Mouse (Mus musculus): ENCODE results near the gene Uvrag. TPM values are rescaled to one million over a fixed set of nuclear protein-coding genes. Genes with fewer than 3 reads are reported as not detected.

Uvrag gene
- total and polyA plus RNA-seq, 2 experiments = 12.2 to 18.3 TPM

- peak; percentile 28 for DNase-seq (ENCODE audit: extremely low read depth, low read depth, low spot score)
- Histone ChIP-seq H3K9ac (ENCODE audit: low read depth, low read length) (no peak overlapping the region), H3K4me3 (ENCODE audit: insufficient read depth, low read depth, low read length) (no peak overlapping the region), H3K27ac (replicated peaks; ENCODE audit: insufficient read depth, low read depth, low read length) (no peak overlapping the region), H3K27me3 (ENCODE audit: control insufficient read depth, insufficient read depth, low read length) (no peaks in the 10 kb centered on the region), H3K36me3 (ENCODE audit: control insufficient read depth, insufficient read depth, low read length) (no peaks in the 10 kb centered on the region), H3K79me2 (ENCODE audit: control insufficient read depth, insufficient read depth, low read length) (peaks cover 29% of the 10 kb centered on the region; the same call in 1 of the 2 replicates), H3K4me1 (ENCODE audit: control insufficient read depth, insufficient read depth, low read length) (peaks cover 7% of the 10 kb centered on the region)
- TF ChIP-seq POLR2A (IDR thresholded peaks at IDR 0.05; ENCODE audit: extremely low read depth, insufficient read depth, low read length) = no peak
- TF ChIP-seq CTCF (IDR thresholded peaks at IDR 0.05; ENCODE audit: low read depth, low read length) = no peak
- WGBS = 83% methylated on average over 6 of the region's 6 CpGs
These were observed 42.8 kb upstream of the Uvrag start for GRCm38 (mm10) chr7:99183751-99184150.

GRCm38 (mm10) chr7:99182432-99183172 lies 41.7 kb upstream of the Uvrag start, which contains the start of gene Dgat2:
Dgat2 (minus strand) TSS chr7:99182719.
- H3K27me3 ChIP-seq (ENCODE audit: control insufficient read depth, insufficient read depth, low read length) = no peaks in the 10 kb centered on the region
- TF ChIP-seq POLR2A (IDR thresholded peaks at IDR 0.05; ENCODE audit: extremely low read depth, insufficient read depth, low read length) (peak; percentile 100), CTCF (IDR thresholded peaks at IDR 0.05; ENCODE audit: low read depth, low read length) (no peak)
- no peaks in the 10 kb centered on the region; the same call in 1 of the 2 replicates for H3K36me3 ChIP-seq (ENCODE audit: control insufficient read depth, insufficient read depth, low read length)
- peak within 1 kb of the TSS; percentile 78 for H3K4me3 ChIP-seq (ENCODE audit: insufficient read depth, low read depth, low read length)
- peaks cover 12% of the 10 kb centered on the region for H3K4me1 ChIP-seq (ENCODE audit: control insufficient read depth, insufficient read depth, low read length)
- peak; percentile 92 for DNase-seq (ENCODE audit: extremely low read depth, low read depth, low spot score)
- WGBS = under 1% methylated on average over 63 of the region's 63 CpGs
- peak within 1 kb of the TSS; percentile 83 for H3K27ac ChIP-seq (replicated peaks; ENCODE audit: insufficient read depth, low read depth, low read length)
- H3K79me2 ChIP-seq (ENCODE audit: control insufficient read depth, insufficient read depth, low read length) = peaks cover 33% of the 10 kb centered on the region
- peak within 1 kb of the TSS; percentile 91 for H3K9ac ChIP-seq (ENCODE audit: low read depth, low read length)

GRCm38 (mm10) chr7:99181619-99182431 lies 40.9 kb upstream of the Uvrag start:
- peaks cover 38% of the 10 kb centered on the region for H3K79me2 ChIP-seq (ENCODE audit: control insufficient read depth, insufficient read depth, low read length)
- peak overlapping the region; percentile 78 for H3K27ac ChIP-seq (replicated peaks; ENCODE audit: insufficient read depth, low read depth, low read length)
- peaks cover 19% of the 10 kb centered on the region for H3K4me1 ChIP-seq (ENCODE audit: control insufficient read depth, insufficient read depth, low read length)
- DNase-seq (ENCODE audit: extremely low read depth, low read depth, low spot score) = peak; percentile 70
- peak overlapping the region; percentile 91 for H3K9ac ChIP-seq (ENCODE audit: low read depth, low read length)
- peak overlapping the region; percentile 78 for H3K4me3 ChIP-seq (ENCODE audit: insufficient read depth, low read depth, low read length)
- no peaks in the 10 kb centered on the region for H3K27me3 ChIP-seq (ENCODE audit: control insufficient read depth, insufficient read depth, low read length)
- H3K36me3 ChIP-seq (ENCODE audit: control insufficient read depth, insufficient read depth, low read length) = no peaks in the 10 kb centered on the region; the same call in 1 of the 2 replicates
- 9% methylated on average over 14 of the region's 14 CpGs for WGBS
- TF ChIP-seq CTCF (IDR thresholded peaks at IDR 0.05; ENCODE audit: low read depth, low read length) (no peak), POLR2A (IDR thresholded peaks at IDR 0.05; ENCODE audit: extremely low read depth, insufficient read depth, low read length) (peak; percentile 50; the same call in 1 of the 2 replicates)

GRCm38 (mm10) chr7:99180162-99180561 lies 39.2 kb upstream of the Uvrag start:
- Histone ChIP-seq H3K27me3 (ENCODE audit: control insufficient read depth, insufficient read depth, low read length) (no peaks in the 10 kb centered on the region), H3K4me3 (ENCODE audit: insufficient read depth, low read depth, low read length) (peak overlapping the region; percentile 78)
- 18% methylated on average over 1 of the region's 1 CpGs for WGBS

GRCm38 (mm10) chr7:99179271-99179670 lies 38.3 kb upstream of the Uvrag start:
- peak overlapping the region; percentile 88 for H3K9ac ChIP-seq (ENCODE audit: low read depth, low read length)

More at GRCm38 (mm10) chr7:99180162-99180561, 39.2 kb upstream of the Uvrag start:
- no peak for TF ChIP-seq POLR2A (IDR thresholded peaks at IDR 0.05; ENCODE audit: extremely low read depth, insufficient read depth, low read length)
- no peak for TF ChIP-seq CTCF (IDR thresholded peaks at IDR 0.05; ENCODE audit: low read depth, low read length)
- DNase-seq (ENCODE audit: extremely low read depth, low read depth, low spot score) = peak; percentile 43
- peak overlapping the region; percentile 89 for H3K27ac ChIP-seq (replicated peaks; ENCODE audit: insufficient read depth, low read depth, low read length)
- peaks cover 33% of the 10 kb centered on the region for H3K4me1 ChIP-seq (ENCODE audit: control insufficient read depth, insufficient read depth, low read length)
- peaks cover 7% of the 10 kb centered on the region; the same call in 1 of the 2 replicates for H3K36me3 ChIP-seq (ENCODE audit: control insufficient read depth, insufficient read depth, low read length)
- peaks cover 52% of the 10 kb centered on the region for H3K79me2 ChIP-seq (ENCODE audit: control insufficient read depth, insufficient read depth, low read length)
- H3K9ac ChIP-seq (ENCODE audit: low read depth, low read length) = peak overlapping the region; percentile 88

More at GRCm38 (mm10) chr7:99179271-99179670, 38.3 kb upstream of the Uvrag start:
- peak; percentile 75 for DNase-seq (ENCODE audit: extremely low read depth, low read depth, low spot score)
- WGBS = 32% methylated on average over 9 of the region's 9 CpGs
- Histone ChIP-seq H3K27me3 (ENCODE audit: control insufficient read depth, insufficient read depth, low read length) (no peaks in the 10 kb centered on the region), H3K4me1 (ENCODE audit: control insufficient read depth, insufficient read depth, low read length) (peaks cover 41% of the 10 kb centered on the region), H3K36me3 (ENCODE audit: control insufficient read depth, insufficient read depth, low read length) (peaks cover 7% of the 10 kb centered on the region; the same call in 1 of the 2 replicates), H3K79me2 (ENCODE audit: control insufficient read depth, insufficient read depth, low read length) (peaks cover 55% of the 10 kb centered on the region), H3K27ac (replicated peaks; ENCODE audit: insufficient read depth, low read depth, low read length) (peak overlapping the region; percentile 89), H3K4me3 (ENCODE audit: insufficient read depth, low read depth, low read length) (peak overlapping the region; percentile 78)
- TF ChIP-seq POLR2A (IDR thresholded peaks at IDR 0.05; ENCODE audit: extremely low read depth, insufficient read depth, low read length) (no peak), CTCF (IDR thresholded peaks at IDR 0.05; ENCODE audit: low read depth, low read length) (no peak)
